Mouse (Mus musculus) limb, embryonic 14.5 days (tissue): Measurements from ENCODE around the gene Sec14l3. TPM values are rescaled to one million over a fixed set of nuclear protein-coding genes. Genes with fewer than 3 reads are reported as not detected.

ENCODE experiments used
- ATAC-seq: fragments of 200-750 bp; cut with Nextera tagmentation; 2 replicates; pipeline ENCODE4 v1.8.0; 2017; ENCODE audit warnings: low read depth, moderate number of reproducible peaks, moderate TSS enrichment; ENCODE audit not compliant: low FRiP score
- DNase-seq: peaks from one replicate; pipeline ENCODE4 v3.0.0-alpha.2; 2015; ENCODE audit warnings: low spot score
- H3K27ac ChIP-seq: fragments of 300-500 bp; sonication (generic); replicated peaks from 2 replicates; pipeline ENCODE4 v1.5.1; 2014; ENCODE audit warnings: low read depth, mild to moderate bottlenecking, low read length, moderate library complexity, mixed read lengths
- H3K27me3 ChIP-seq: fragments of 300-500 bp; sonication (generic); 2 replicates; pipeline ENCODE4 v1.6.1; 2014; ENCODE audit warnings: low read length, mixed read lengths; ENCODE audit not compliant: control insufficient read depth, insufficient read depth
- H3K36me3 ChIP-seq: fragments of 300-500 bp; sonication (generic); 2 replicates; pipeline ENCODE4 v1.6.1; 2014; ENCODE audit warnings: mild to moderate bottlenecking, low read length, moderate library complexity, mixed read lengths; ENCODE audit not compliant: control insufficient read depth, insufficient read depth
- H3K4me1 ChIP-seq: fragments of 300-500 bp; sonication (generic); 2 replicates; pipeline ENCODE4 v1.6.1; 2014; ENCODE audit warnings: antibody characterized with exemption, low read length, mixed read lengths; ENCODE audit not compliant: control insufficient read depth, insufficient read depth
- H3K4me2 ChIP-seq: fragments of 300-500 bp; sonication (generic); replicated peaks from 2 replicates; pipeline ENCODE4 v1.6.1; 2014; ENCODE audit warnings: low read depth, mild to moderate bottlenecking, low read length, moderate library complexity; ENCODE audit not compliant: severe bottlenecking
- H3K4me3 ChIP-seq: fragments of 300-500 bp; sonication (generic); replicated peaks from 2 replicates; pipeline ENCODE4 v1.5.1; 2014; ENCODE audit warnings: low read length
- H3K9ac ChIP-seq: fragments of 300-500 bp; sonication (generic); 2 replicates; pipeline ENCODE4 v1.6.1; 2014; ENCODE audit warnings: mild to moderate bottlenecking, low read depth, low read length, moderate library complexity; ENCODE audit not compliant: severe bottlenecking
- H3K9me3 ChIP-seq: fragments of 300-500 bp; sonication (generic); 2 replicates; pipeline ENCODE4 v1.6.1; 2016; ENCODE audit warnings: low read length; ENCODE audit not compliant: control insufficient read depth
- POLR2A ChIP-seq: fragments of 200-500 bp; IDR thresholded peaks from 2 replicates; pipeline ENCODE4 v1.8.0; 2012; ENCODE audit warnings: inconsistent platforms, mild to moderate bottlenecking, moderate library complexity, borderline replicate concordance; ENCODE audit not compliant: insufficient read depth, insufficient read length; ENCODE audit errors: extremely low read depth
- WGBS: fragments of 180-500 bp; shearing (Covaris S2); extraction: QIAGEN DNeasy Blood & Tissue Kit; methylation state at CpG from one replicate; pipeline ENCODE4 v1.1.7; 2014; 5-methylcytosine and 5-hydroxymethylcytosine counted together
- polyA plus RNA-seq, 2 experiments: library from polyadenylated mRNA; depleted of rRNA in 1 of 2; stranded (reverse) in 1 of 2; unstranded in 1 of 2; fragments of >200 nt; fragmentation: Nextera tagmentation in 1 of 2; extraction: Ambion mirVana in 1 of 2; gene quantifications; 2 replicates each; pipeline versions ENCODE4 v1.2.1 to v1.2.3; 2012 to 2014

The Sec14l3 gene
- polyA plus RNA-seq, 2 experiments = not detected

GRCm38 (mm10) chr11:4122226-4122625 is 57.6 kb downstream of the Sec14l3 start:
- Histone ChIP-seq H3K9ac (no peak overlapping the region), H3K27me3 (peaks cover 4% of the 10 kb centered on the region; the same call in 1 of the 2 replicates), H3K4me3 (no peak overlapping the region), H3K9me3 (peaks cover 7% of the 10 kb centered on the region; the same call in 1 of the 2 replicates), H3K36me3 (no peaks in the 10 kb centered on the region), H3K4me1 (peaks cover 7% of the 10 kb centered on the region; the same call in 1 of the 2 replicates), H3K27ac (no peak overlapping the region), H3K4me2 (no peak overlapping the region)
- WGBS = 78% methylated on average over 5 of the region's 5 CpGs
- ATAC-seq (no peak), DNase-seq (no peak)
- no peak for TF ChIP-seq POLR2A

- Histone ChIP-seq H3K9ac (no peak within 1 kb of the TSS), H3K36me3 (no peaks in the 10 kb centered on the region), H3K27me3 (peaks cover 4% of the 10 kb centered on the region; the same call in 1 of the 2 replicates), H3K4me2 (no peak within 1 kb of the TSS), H3K4me3 (no peak within 1 kb of the TSS), H3K27ac (no peak within 1 kb of the TSS), H3K4me1 (peaks cover 3% of the 10 kb centered on the region; the same call in 1 of the 2 replicates), H3K9me3 (peaks cover 7% of the 10 kb centered on the region; the same call in 1 of the 2 replicates)
- DNase-seq = no peak
- no peak for ATAC-seq
- WGBS = 73% methylated on average over 10 of the region's 10 CpGs
- TF ChIP-seq POLR2A = no peak
Measured at GRCm38 (mm10) chr11:4122742-4123579, 58.3 kb downstream of the Sec14l3 start, which contains the start of gene Sec14l2. Gene Sec14l2, minus strand, starts transcription at chr11:4123415.

GRCm38 (mm10) chr11:4123922-4124321 is 59.3 kb downstream of the Sec14l3 start:
- H3K4me2 ChIP-seq = no peak overlapping the region
- H3K4me1 ChIP-seq = peaks cover 1% of the 10 kb centered on the region; the same call in 1 of the 2 replicates
- no peak overlapping the region for H3K27ac ChIP-seq
- ATAC-seq (no peak), DNase-seq (no peak)
- H3K27me3 ChIP-seq = peaks cover under 1% of the 10 kb centered on the region; the same call in 1 of the 2 replicates
- no peaks in the 10 kb centered on the region for H3K36me3 ChIP-seq
- 59% methylated on average over 5 of the region's 5 CpGs for WGBS
- TF ChIP-seq POLR2A = no peak
- no peak overlapping the region for H3K9ac ChIP-seq
- no peak overlapping the region for H3K4me3 ChIP-seq
- peaks cover 7% of the 10 kb centered on the region; the same call in 1 of the 2 replicates for H3K9me3 ChIP-seq

GRCm38 (mm10) chr11:4127059-4127458 is 62.4 kb downstream of the Sec14l3 start:
- peaks cover 7% of the 10 kb centered on the region; the same call in 1 of the 2 replicates for H3K9me3 ChIP-seq
- no peak for TF ChIP-seq POLR2A
- WGBS = 78% methylated on average over 1 of the region's 1 CpGs
- H3K4me1 ChIP-seq = no peaks in the 10 kb centered on the region
- no peaks in the 10 kb centered on the region for H3K36me3 ChIP-seq
- no peak overlapping the region for H3K9ac ChIP-seq
- no peak overlapping the region for H3K4me2 ChIP-seq
- no peaks in the 10 kb centered on the region for H3K27me3 ChIP-seq
- ATAC-seq = no peak
- H3K4me3 ChIP-seq = no peak overlapping the region
- DNase-seq = no peak
- no peak overlapping the region for H3K27ac ChIP-seq

Other genes starting within 250 kb of the Sec14l3 start
- gene Osbp2, start 200.9 kb upstream of the Sec14l3 start, polyA plus RNA-seq (2012; rRNA removed) = 0.77 and 0.86 TPM in 2 replicates
- 1.3 and 1.5 TPM in 2 replicates for gene Osbp2, start 200.9 kb upstream of the Sec14l3 start, polyA plus RNA-seq (2014; fragmentation: Nextera tagmentation; extraction: Ambion mirVana)
- 0.23 and 0.31 TPM in 2 replicates for gene 4921536K21Rik, start 169.7 kb upstream of the Sec14l3 start, polyA plus RNA-seq (2012; rRNA removed)
- 0.10 TPM in 1 of 2 replicates, not detected in the other for gene 4921536K21Rik, start 169.7 kb upstream of the Sec14l3 start, polyA plus RNA-seq (2014; fragmentation: Nextera tagmentation; extraction: Ambion mirVana)
- 6.3 and 7.6 TPM in 2 replicates for gene Dusp18, start 169.6 kb upstream of the Sec14l3 start, polyA plus RNA-seq (2012; rRNA removed)
- gene Dusp18, start 169.6 kb upstream of the Sec14l3 start, polyA plus RNA-seq (2014; fragmentation: Nextera tagmentation; extraction: Ambion mirVana) = 8.0 and 8.5 TPM in 2 replicates
- 4.8 and 5.7 TPM in 2 replicates for gene Slc35e4, start 150.2 kb upstream of the Sec14l3 start, polyA plus RNA-seq (2012; rRNA removed)
- 3.7 and 4.6 TPM in 2 replicates for gene Slc35e4, start 150.2 kb upstream of the Sec14l3 start, polyA plus RNA-seq (2014; fragmentation: Nextera tagmentation; extraction: Ambion mirVana)
- gene Tcn2, start 132.7 kb upstream of the Sec14l3 start, polyA plus RNA-seq (2012; rRNA removed) = 51.5 and 59.9 TPM in 2 replicates
- gene Tcn2, start 132.7 kb upstream of the Sec14l3 start, polyA plus RNA-seq (2014; fragmentation: Nextera tagmentation; extraction: Ambion mirVana) = 51.7 and 54.3 TPM in 2 replicates
- 62.5 and 68.4 TPM in 2 replicates for gene Pes1, start 100.9 kb upstream of the Sec14l3 start, polyA plus RNA-seq (2012; rRNA removed)
- 58.0 and 60.6 TPM in 2 replicates for gene Pes1, start 100.9 kb upstream of the Sec14l3 start, polyA plus RNA-seq (2014; fragmentation: Nextera tagmentation; extraction: Ambion mirVana)
- not detected in 2 replicates for gene 4930556J24Rik, start 88.1 kb upstream of the Sec14l3 start, polyA plus RNA-seq (2012; rRNA removed)
- gene 4930556J24Rik, start 88.1 kb upstream of the Sec14l3 start, polyA plus RNA-seq (2014; fragmentation: Nextera tagmentation; extraction: Ambion mirVana) = 0.17 TPM in 1 of 2 replicates, not detected in the other
- gene Gal3st1, start 81.2 kb upstream of the Sec14l3 start, polyA plus RNA-seq (2012; rRNA removed) = 5.9 and 8.3 TPM in 2 replicates
- gene Gal3st1, start 81.2 kb upstream of the Sec14l3 start, polyA plus RNA-seq (2014; fragmentation: Nextera tagmentation; extraction: Ambion mirVana) = 3.1 TPM in 2 replicates
- gene Sec14l4, start 33.4 kb upstream of the Sec14l3 start, polyA plus RNA-seq (2012; rRNA removed) = 0.11 and 0.13 TPM in 2 replicates
- 0.14 and 0.32 TPM in 2 replicates for gene Sec14l4, start 33.4 kb upstream of the Sec14l3 start, polyA plus RNA-seq (2014; fragmentation: Nextera tagmentation; extraction: Ambion mirVana)
- 4.7 and 5.9 TPM in 2 replicates for gene Mtfp1, start 30.6 kb downstream of the Sec14l3 start, polyA plus RNA-seq (2012; rRNA removed)
- 5.3 and 5.9 TPM in 2 replicates for gene Mtfp1, start 30.6 kb downstream of the Sec14l3 start, polyA plus RNA-seq (2014; fragmentation: Nextera tagmentation; extraction: Ambion mirVana)
- gene Sec14l2, start 58.6 kb downstream of the Sec14l3 start, polyA plus RNA-seq (2012; rRNA removed) = 5.1 and 5.8 TPM in 2 replicates
- gene Sec14l2, start 58.6 kb downstream of the Sec14l3 start, polyA plus RNA-seq (2014; fragmentation: Nextera tagmentation; extraction: Ambion mirVana) = 1.4 and 1.7 TPM in 2 replicates
- gene Rnf215, start 70.4 kb downstream of the Sec14l3 start, polyA plus RNA-seq (2012; rRNA removed) = 57.1 and 62.6 TPM in 2 replicates
- 40.7 and 49.8 TPM in 2 replicates for gene Rnf215, start 70.4 kb downstream of the Sec14l3 start, polyA plus RNA-seq (2014; fragmentation: Nextera tagmentation; extraction: Ambion mirVana)
- 26.1 and 28.4 TPM in 2 replicates for gene Ccdc157, start 95.5 kb downstream of the Sec14l3 start, polyA plus RNA-seq (2012; rRNA removed)
- 6.6 and 7.6 TPM in 2 replicates for gene Ccdc157, start 95.5 kb downstream of the Sec14l3 start, polyA plus RNA-seq (2014; fragmentation: Nextera tagmentation; extraction: Ambion mirVana)
- 67.5 and 73.4 TPM in 2 replicates for gene Sf3a1, start 95.5 kb downstream of the Sec14l3 start, polyA plus RNA-seq (2012; rRNA removed)
- gene Sf3a1, start 95.5 kb downstream of the Sec14l3 start, polyA plus RNA-seq (2014; fragmentation: Nextera tagmentation; extraction: Ambion mirVana) = 54.7 and 62.2 TPM in 2 replicates
- gene Tbc1d10a, start 121.9 kb downstream of the Sec14l3 start, polyA plus RNA-seq (2012; rRNA removed) = 66.3 and 79.5 TPM in 2 replicates
- gene Tbc1d10a, start 121.9 kb downstream of the Sec14l3 start, polyA plus RNA-seq (2014; fragmentation: Nextera tagmentation; extraction: Ambion mirVana) = 37.6 and 38.8 TPM in 2 replicates
- 10.6 and 12.4 TPM in 2 replicates for gene Castor1, start 153.4 kb downstream of the Sec14l3 start, polyA plus RNA-seq (2012; rRNA removed)
- gene Castor1, start 153.4 kb downstream of the Sec14l3 start, polyA plus RNA-seq (2014; fragmentation: Nextera tagmentation; extraction: Ambion mirVana) = 10.3 and 13.9 TPM in 2 replicates
- 0.26 and 0.33 TPM in 2 replicates for gene Osm, start 171.6 kb downstream of the Sec14l3 start, polyA plus RNA-seq (2012; rRNA removed)
- 0.17 and 0.18 TPM in 2 replicates for gene Osm, start 171.6 kb downstream of the Sec14l3 start, polyA plus RNA-seq (2014; fragmentation: Nextera tagmentation; extraction: Ambion mirVana)
- 0.89 and 1.4 TPM in 2 replicates for gene Lif, start 192.7 kb downstream of the Sec14l3 start, polyA plus RNA-seq (2012; rRNA removed)
- 0.26 and 0.50 TPM in 2 replicates for gene Lif, start 192.7 kb downstream of the Sec14l3 start, polyA plus RNA-seq (2014; fragmentation: Nextera tagmentation; extraction: Ambion mirVana)